Mouse (Mus musculus) stomach, postnatal 0 days (tissue): Measurements from ENCODE around the gene Lingo1. TPM values are rescaled to one million over a fixed set of nuclear protein-coding genes. Genes with fewer than 3 reads are reported as not detected.
A peak's percentile ranks its signal among the peaks of the same experiment; 100 is the strongest.

Source experiments
- ATAC-seq: fragments of 200-750 bp; cut with Nextera tagmentation; 2 replicates; pipeline ENCODE4 v1.8.0; 2017; ENCODE audit not compliant: low FRiP score, low TSS enrichment
- DNase-seq: peaks from one replicate; pipeline ENCODE4 v3.0.0-alpha.2; 2016; ENCODE audit warnings: low spot score
- H3K27ac ChIP-seq: fragments of 300-500 bp; sonication (generic); replicated peaks from 2 replicates; pipeline ENCODE4 v1.5.1; 2014; ENCODE audit warnings: mild to moderate bottlenecking, control low read depth
- H3K27me3 ChIP-seq: fragments of 300-500 bp; sonication (generic); 2 replicates; pipeline ENCODE4 v1.6.1; 2014; ENCODE audit warnings: low read length; ENCODE audit not compliant: control insufficient read depth, insufficient read depth
- H3K36me3 ChIP-seq: fragments of 300-500 bp; sonication (generic); 2 replicates; pipeline ENCODE4 v1.6.1; 2014; ENCODE audit warnings: low read length, mixed read lengths; ENCODE audit not compliant: control insufficient read depth, insufficient read depth
- H3K4me1 ChIP-seq: fragments of 300-500 bp; sonication (generic); replicated peaks from 2 replicates; pipeline ENCODE4 v1.6.1; 2014; ENCODE audit warnings: antibody characterized with exemption; ENCODE audit not compliant: control insufficient read depth, insufficient read depth
- H3K4me2 ChIP-seq: fragments of 300-500 bp; sonication (generic); replicated peaks from 2 replicates; pipeline ENCODE4 v1.6.1; 2014; ENCODE audit warnings: low read depth, mild to moderate bottlenecking, control low read depth, moderate library complexity
- H3K4me3 ChIP-seq: fragments of 300-500 bp; sonication (generic); 2 replicates; pipeline ENCODE4 v1.5.1; 2014; ENCODE audit warnings: low read depth, low read length, control low read depth
- H3K9ac ChIP-seq: fragments of 300-500 bp; sonication (generic); 2 replicates; pipeline ENCODE4 v1.6.1; 2014; ENCODE audit warnings: mild to moderate bottlenecking, low read length, control low read depth, mixed read lengths
- H3K9me3 ChIP-seq: fragments of 300-500 bp; sonication (generic); 2 replicates; pipeline ENCODE4 v1.6.1; 2016; ENCODE audit warnings: low read length; ENCODE audit not compliant: control insufficient read depth
- CTCF ChIP-seq: IDR thresholded peaks from 2 replicates; pipeline ENCODE4 v1.5.1; 2016; ENCODE audit warnings: antibody characterized with exemption, low read depth, mild to moderate bottlenecking, moderate library complexity
- EP300 ChIP-seq: optimal IDR thresholded peaks from 2 replicates; pipeline ENCODE3; 2016; ENCODE audit warnings: antibody characterized with exemption
- WGBS: fragments of 180-500 bp; shearing (Covaris S2); extraction: QIAGEN DNeasy Blood & Tissue Kit; methylation state at CpG from one replicate; pipeline ENCODE4 v1.1.7; 2014; 5-methylcytosine and 5-hydroxymethylcytosine counted together
- polyA plus RNA-seq: library from polyadenylated mRNA; unstranded; fragments of >200 nt; fragmentation: Nextera tagmentation; extraction: Ambion mirVana; gene quantifications from 2 replicates; pipeline ENCODE4 v1.2.1, GENCODE M21; 2015

The Lingo1 gene
- polyA plus RNA-seq, 1 experiment from 2014 or later: 0.99 TPM

DNA sequence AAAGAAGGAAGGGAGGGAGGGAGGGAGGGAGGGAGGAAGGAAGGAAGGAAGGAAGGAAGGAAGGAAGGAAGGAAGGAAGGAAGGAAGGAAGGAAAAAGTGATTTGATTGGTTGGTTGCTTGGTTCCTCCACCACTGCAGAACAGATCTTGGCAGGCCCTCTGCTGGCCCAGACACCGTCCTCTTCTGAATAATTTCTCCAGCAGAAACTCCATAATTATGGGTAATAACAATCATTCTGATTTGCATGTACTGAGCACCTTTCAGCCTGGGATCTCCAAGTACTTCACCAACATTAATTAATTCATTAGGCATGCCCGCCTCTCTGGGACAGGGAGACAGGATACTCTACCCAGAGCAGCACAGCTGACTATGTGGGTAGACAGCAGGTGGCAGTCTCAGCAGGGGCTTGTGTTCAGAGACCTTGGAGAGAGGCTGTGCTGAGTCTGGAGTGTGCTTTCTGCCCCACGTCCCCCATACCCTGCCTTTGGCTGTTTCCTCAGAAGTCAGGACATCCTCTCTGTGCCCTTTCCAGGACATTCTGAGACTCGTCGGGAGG lies 57.0 kb downstream of the Lingo1 start:
- no peak overlapping the region for H3K4me2 ChIP-seq
- no peak for TF ChIP-seq EP300
- peak; percentile 42 for TF ChIP-seq CTCF
- no peak overlapping the region for H3K4me3 ChIP-seq
- no peaks in the 10 kb centered on the region for H3K4me1 ChIP-seq
- H3K27ac ChIP-seq: no peak overlapping the region
- H3K27me3 ChIP-seq: no peaks in the 10 kb centered on the region
- H3K9me3 ChIP-seq: no peaks in the 10 kb centered on the region
- DNase-seq (no peak), ATAC-seq (no peak)
- WGBS: 52% methylated on average over 5 of the region's 5 CpGs
- no peaks in the 10 kb centered on the region; the same call in 1 of the 2 replicates for H3K36me3 ChIP-seq
- no peak overlapping the region for H3K9ac ChIP-seq

DNA sequence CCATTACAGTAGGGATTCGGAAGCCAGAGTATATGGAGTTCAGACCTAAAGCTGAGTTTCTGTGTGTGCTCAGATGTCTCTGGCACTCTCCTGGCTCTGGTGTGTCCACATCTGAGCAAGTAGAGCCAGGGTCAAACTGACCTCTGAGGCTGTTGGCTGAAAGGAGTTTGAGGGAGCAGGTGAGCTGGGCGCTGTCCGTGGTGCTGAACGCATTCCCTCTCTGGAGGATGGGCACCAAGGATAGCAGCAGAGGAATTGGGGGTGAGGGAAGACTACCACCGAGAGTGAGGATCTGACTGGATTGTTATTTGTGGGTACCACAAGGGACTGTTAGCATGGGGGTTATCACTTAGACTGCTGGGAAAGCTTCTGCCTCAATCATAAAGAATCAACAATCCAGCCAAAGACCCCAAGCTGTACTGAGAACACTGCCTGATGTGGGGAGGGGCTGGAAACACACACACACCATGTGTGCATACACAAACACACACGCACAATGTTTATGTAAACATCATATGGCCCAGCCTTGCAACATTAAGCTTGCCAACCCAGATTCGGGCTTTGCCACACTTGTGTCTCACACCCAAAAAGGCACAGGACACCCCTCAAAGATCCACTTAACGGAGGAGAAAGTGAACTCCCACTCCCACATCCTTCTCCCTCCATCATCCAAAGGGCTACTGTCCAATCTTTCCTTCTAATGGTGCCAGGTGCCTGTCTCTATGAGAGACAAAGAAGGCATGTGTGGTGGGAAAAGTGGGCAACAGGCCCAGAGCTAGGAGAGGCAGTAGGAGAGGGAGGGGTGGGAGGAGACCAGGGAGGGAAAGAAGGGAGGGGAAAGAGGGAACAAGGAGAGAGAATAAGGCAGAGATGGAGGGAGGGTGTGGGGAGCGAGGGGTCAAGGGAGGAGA lies 57.8 kb downstream of the Lingo1 start:
- Histone ChIP-seq H3K4me1 (no peaks in the 10 kb centered on the region), H3K9ac (no peak overlapping the region), H3K9me3 (no peaks in the 10 kb centered on the region), H3K27ac (no peak overlapping the region), H3K4me3 (no peak overlapping the region), H3K36me3 (no peaks in the 10 kb centered on the region), H3K4me2 (no peak overlapping the region), H3K27me3 (no peaks in the 10 kb centered on the region)
- DNase-seq (peak; percentile 73), ATAC-seq (no peak)
- TF ChIP-seq CTCF (no peak), EP300 (no peak)
- 39% methylated on average over 9 of the region's 9 CpGs for WGBS

DNA sequence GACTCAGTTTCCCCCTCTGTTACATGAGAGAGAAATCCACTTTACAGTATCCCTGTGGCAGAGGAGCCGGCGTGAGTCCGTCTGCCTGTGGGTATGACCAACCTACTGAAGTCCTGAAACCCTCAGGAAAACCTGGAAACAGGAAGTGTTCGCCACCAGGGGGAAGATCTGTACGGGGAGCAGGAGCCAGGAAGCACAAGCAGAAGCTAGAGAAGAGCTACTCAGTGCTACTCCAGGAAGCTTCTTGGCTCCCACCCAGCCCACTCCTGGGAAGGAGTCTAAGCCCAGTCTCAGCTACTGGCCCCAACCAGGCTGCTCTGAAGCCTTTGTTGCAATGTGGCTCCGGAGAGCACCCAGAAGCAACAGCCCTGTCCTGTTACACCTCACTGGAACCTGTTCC lies 61.9 kb downstream of the Lingo1 start:
- peak; percentile 28; the same call in 1 of the 2 replicates for TF ChIP-seq CTCF
- no peak for TF ChIP-seq EP300

DNA sequence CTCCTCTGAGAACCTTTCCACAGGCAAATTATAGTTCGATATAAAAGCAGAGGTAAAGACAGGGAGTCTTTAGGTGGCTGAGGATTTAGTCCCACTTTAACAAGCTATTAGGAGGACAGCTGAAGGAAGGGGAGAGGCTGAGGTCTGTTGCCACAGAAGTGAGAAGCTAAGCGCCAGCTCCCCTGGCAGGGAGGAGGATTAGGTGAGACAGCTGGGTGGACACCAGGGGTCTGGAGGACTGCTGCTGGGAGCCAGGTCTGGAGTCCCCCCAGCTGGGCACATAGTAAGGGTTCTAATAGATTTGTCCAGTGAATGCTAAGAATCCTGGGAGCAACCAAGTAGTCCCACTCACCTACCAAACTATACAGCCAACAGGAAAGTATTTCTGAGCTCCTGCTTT lies 65.3 kb downstream of the Lingo1 start:
- WGBS: 47% methylated on average over 2 of the region's 2 CpGs

More for the DNA sequence above, 61.9 kb downstream of the Lingo1 start:
- no peak overlapping the region for H3K4me2 ChIP-seq
- no peak overlapping the region for H3K27ac ChIP-seq
- no peaks in the 10 kb centered on the region for H3K36me3 ChIP-seq
- H3K9me3 ChIP-seq: no peaks in the 10 kb centered on the region
- no peaks in the 10 kb centered on the region for H3K27me3 ChIP-seq
- DNase-seq (no peak), ATAC-seq (no peak)
- 60% methylated on average over 6 of the region's 6 CpGs for WGBS
- H3K4me3 ChIP-seq: no peak overlapping the region
- H3K9ac ChIP-seq: no peak overlapping the region
- no peaks in the 10 kb centered on the region for H3K4me1 ChIP-seq

DNA sequence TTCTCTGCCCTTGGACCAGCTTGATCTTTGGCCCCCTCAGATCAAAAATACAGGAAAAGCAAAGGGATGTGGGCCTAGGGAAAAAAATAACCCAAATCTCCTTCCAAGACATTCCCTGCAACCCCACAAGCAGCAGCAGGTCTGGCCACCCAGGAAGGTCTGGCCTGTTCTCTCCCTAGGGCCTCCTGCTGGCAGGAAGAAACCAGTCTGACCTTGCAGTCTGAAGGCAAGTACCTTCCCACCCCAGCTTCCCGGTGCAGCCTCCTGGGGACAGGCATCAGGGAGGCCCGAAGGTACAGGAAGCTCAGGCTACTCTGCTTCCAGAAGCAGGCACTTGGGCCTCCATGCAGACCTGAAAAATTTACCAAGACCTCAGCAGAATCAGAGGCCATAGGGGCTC lies 67.1 kb downstream of the Lingo1 start:
- no peak overlapping the region for H3K27ac ChIP-seq
- no peak for ATAC-seq
- TF ChIP-seq CTCF: 0 out of 2 replicates have a peak, but pooled peaks have one; percentile 9
- TF ChIP-seq EP300: no peak

More for the DNA sequence above, 65.3 kb downstream of the Lingo1 start:
- Histone ChIP-seq H3K9me3 (no peaks in the 10 kb centered on the region), H3K9ac (no peak overlapping the region), H3K4me1 (no peaks in the 10 kb centered on the region), H3K4me3 (no peak overlapping the region), H3K27ac (no peak overlapping the region), H3K27me3 (no peaks in the 10 kb centered on the region), H3K4me2 (no peak overlapping the region), H3K36me3 (no peaks in the 10 kb centered on the region)
- no peak for TF ChIP-seq CTCF
- TF ChIP-seq EP300: no peak
- no peak for ATAC-seq
- no peak for DNase-seq

More for the DNA sequence above, 67.1 kb downstream of the Lingo1 start:
- no peaks in the 10 kb centered on the region for H3K9me3 ChIP-seq
- no peak for DNase-seq
- no peak overlapping the region for H3K9ac ChIP-seq
- no peaks in the 10 kb centered on the region for H3K27me3 ChIP-seq
- no peaks in the 10 kb centered on the region for H3K4me1 ChIP-seq
- no peaks in the 10 kb centered on the region for H3K36me3 ChIP-seq
- H3K4me2 ChIP-seq: no peak overlapping the region
- 56% methylated on average over 2 of the region's 2 CpGs for WGBS
- no peak overlapping the region for H3K4me3 ChIP-seq
